Mouse (Mus musculus): Measurements from ENCODE around the gene Tirap.

DNA sequence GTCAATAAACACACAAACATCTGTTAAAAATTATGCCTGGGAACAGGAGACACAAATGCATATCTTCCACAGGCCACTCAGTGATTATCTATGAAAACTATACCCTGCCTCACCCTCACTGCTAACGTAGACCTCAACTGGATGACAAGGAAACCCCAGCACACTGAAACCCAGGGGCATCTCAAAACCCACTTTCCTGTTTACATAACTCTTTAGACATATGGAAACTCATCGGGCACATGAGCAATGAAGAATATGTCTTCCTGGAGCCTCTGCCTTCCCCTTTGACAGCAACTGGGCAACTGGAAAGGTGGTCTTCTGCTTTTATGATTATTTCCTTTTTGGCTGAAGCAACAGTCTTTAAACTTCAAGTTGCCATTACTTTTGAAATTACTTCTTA is 57.9 kb downstream of the Tirap start:
- TF ChIP-seq POLR2A (IDR thresholded peaks at IDR 0.05; ENCODE audit: extremely low read depth, insufficient read depth, low read length) (no peak), CTCF (IDR thresholded peaks at IDR 0.05; ENCODE audit: low read depth, low read length) (no peak)

All from liver, adult 2 months (tissue).